Mouse (Mus musculus) left cerebral cortex, postnatal 36 days (tissue): ENCODE data around the gene Lrp1. TPM values are rescaled to one million over a fixed set of nuclear protein-coding genes. Genes with fewer than 3 reads are reported as not detected.

Source experiments
- DNase-seq, 2 experiments: peaks; one replicate each; pipeline ENCODE4 v3.0.0; 2021 to 2022; ENCODE audit warnings: low spot score in 2 of 2, mixed read lengths in 1 of 2
- intact Hi-C: fragments of 180-260 bp; cut with DNase I; formaldehyde crosslinking; loops from one replicate; pipeline ENCODE4 v1.15.1; 2025
- total RNA-seq, 2 experiments: library from RNA; stranded (reverse); gene quantifications; 2 replicates each; pipeline ENCODE4 v1.2.3; 2021

Lrp1 gene
- total RNA-seq, 2 experiments from 2014 or later, result 285 to 320 TPM

DNA sequence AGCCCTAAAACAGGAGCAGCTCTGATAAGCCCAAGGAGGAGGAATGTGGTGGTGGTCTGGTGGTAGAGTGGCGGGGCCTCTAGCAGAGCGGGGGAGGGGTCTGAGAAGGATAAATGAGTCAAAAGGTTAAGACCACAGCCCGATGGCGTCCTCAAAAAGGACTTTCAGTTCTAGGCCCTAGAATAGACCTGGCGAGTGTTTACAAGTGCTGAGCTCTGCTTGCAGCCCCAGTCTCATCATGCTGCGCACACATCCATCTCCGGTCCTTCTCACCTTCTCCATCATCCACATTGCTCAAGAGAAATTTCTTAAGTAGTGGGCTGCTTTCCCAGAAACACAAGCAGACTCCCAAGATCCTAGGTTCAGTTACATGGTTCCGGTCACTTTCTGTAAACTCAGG is 22.3 kb downstream of the Lrp1 start:
- DNase-seq, result no peak
- intact Hi-C loops, result no loop called here

DNA sequence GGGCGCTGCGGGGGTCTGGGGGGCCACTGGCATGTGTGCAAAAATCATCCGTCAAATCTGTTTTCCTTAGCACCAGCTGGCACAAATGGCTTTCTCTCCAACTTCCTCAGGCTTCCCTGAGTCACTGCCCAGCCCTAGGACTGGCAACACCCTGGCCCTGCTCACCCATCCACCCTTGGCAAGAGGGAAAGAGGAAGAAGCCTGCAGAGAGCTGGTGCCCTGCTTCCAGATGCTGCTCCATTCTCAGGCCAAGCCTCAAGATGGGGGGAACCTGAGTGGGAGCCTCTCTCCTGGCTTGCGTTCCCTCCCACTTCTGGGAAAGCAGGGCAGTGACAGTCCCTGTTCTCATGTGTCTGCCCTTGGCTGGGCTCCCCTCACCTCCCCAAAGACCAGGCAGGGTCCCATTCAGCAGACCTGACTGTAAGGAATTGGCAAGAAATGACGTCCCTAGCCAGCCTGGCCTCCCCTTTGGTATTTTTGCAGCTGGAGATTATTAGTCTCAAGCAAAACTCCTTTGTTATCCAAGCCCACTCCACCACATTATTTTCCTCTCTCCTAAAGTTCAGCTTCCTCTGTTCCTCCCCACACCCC is 23.5 kb downstream of the Lrp1 start:
- no peak for DNase-seq
- intact Hi-C loops, result no loop called here

GRCm38 (mm10) chr10:127596321-127596941 is 24.5 kb downstream of the Lrp1 start:
- DNase-seq, result peak in 1 of 2 experiments; percentile 58
- intact Hi-C loops, result no loop called here

DNA sequence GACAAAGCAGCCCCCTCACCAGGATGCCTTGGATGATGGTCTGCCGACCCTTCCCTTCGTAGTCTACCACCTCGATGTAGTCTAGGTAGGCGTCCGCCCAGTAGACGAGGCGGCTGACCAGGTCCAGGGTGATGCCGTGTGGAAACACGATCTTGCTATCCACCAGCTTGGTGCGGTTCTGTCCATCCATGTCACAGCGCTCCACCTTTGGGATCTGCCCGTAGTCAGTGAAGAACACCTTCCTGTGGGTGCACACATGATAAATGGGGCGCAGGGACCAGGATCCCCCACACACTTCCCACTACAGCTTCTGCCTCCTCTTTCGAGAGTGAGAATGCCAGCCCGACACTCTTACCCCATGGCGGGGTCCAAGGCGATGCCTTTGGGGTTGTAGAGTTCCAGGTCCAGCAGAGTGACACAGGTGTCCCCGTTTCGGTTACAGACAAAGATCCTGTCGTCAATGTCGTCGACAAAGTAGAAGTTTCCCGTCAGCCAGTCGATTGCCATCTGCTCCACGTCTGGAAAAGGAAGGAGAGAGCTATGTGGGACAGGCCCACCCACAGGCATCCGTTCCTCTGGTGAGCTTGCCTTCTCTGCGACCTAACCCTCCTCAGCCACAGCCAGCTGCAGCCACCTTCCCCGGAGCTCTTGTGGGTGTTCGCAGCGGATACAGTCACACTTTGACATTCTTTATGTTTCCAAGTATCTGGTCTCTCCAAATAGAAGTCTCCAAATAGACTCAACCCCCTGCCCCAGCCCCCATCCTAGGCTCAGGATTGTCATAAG is 25.8 kb downstream of the Lrp1 start:
- intact Hi-C loops, result no loop called here

GRCm38 (mm10) chr10:127594405-127594804 is 26.5 kb downstream of the Lrp1 start:
- no peak for DNase-seq
- intact Hi-C loops, result no loop called here

More for the DNA sequence above, 25.8 kb downstream of the Lrp1 start:
- DNase-seq, result peak; percentile 56 to 69

DNA sequence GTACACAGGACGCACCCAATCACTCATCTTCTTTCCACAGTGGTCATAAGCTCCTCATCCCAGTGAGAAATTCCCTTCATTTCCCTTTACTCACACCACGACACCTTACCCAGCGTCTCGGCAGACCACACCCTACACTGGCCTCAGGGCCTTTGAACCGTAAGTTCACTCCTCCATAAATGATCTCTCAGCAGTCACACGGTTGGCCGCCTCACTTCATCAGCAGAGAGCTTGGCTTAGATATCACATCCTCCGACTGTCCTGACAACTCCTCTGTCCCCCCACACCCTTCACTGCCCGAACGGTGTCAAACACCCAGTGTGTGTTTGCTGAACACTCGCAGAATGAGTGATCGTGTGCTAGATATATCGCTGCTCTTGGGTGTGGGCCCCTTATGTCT is 28.1 kb downstream of the Lrp1 start:
- intact Hi-C loops, result no loop called here
- DNase-seq, result no peak

- intact Hi-C loops, result no loop called here
- no peak for DNase-seq
Measured at GRCm38 (mm10) chr10:127592423-127592822, 28.5 kb downstream of the Lrp1 start.

DNA sequence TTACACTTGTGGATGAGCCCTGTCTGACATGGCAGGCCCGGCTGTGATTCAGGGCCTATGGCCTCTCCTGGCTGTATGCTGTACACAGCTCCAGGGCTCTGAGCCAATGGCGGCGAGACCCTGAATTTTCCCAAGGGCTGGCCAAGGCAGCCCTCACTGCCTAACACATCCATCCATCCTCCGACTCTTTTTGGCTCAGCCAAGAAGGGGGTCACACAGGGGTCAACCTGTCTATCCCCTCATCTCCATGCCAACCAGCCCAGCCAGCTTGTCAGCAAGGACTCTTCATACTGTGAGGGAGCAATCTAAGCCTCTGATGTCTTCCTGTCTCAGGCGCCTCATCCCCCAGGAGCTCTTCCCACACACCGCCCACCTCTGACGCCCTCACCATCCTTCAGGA is 29.4 kb downstream of the Lrp1 start:
- no peak for DNase-seq
- intact Hi-C loops, result no loop called here

- intact Hi-C loops, result no loop called here
- DNase-seq, result no peak
Measured at GRCm38 (mm10) chr10:127590831-127591451, 30.0 kb downstream of the Lrp1 start.

DNA sequence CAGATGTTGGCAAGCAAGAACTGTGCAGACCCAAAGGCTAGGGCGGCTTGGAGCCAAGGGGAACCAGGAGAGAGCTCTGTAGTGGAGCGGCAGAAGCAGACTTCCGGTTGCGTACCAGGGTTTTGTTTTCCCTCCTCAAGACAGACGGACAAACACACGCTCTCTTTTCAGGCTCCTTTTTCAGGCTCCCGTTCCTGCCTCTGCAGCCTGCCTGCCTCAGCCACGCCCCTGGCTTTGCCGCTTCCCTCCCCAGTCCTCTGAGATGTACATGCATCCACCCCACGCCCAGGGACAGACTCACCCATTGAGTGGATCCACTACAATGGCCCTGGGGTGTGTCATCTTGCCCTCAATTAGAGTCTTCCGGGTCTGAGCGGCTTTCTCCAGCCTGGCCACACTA is 30.7 kb downstream of the Lrp1 start:
- DNase-seq, result no peak
- intact Hi-C loops, result no loop called here

DNA sequence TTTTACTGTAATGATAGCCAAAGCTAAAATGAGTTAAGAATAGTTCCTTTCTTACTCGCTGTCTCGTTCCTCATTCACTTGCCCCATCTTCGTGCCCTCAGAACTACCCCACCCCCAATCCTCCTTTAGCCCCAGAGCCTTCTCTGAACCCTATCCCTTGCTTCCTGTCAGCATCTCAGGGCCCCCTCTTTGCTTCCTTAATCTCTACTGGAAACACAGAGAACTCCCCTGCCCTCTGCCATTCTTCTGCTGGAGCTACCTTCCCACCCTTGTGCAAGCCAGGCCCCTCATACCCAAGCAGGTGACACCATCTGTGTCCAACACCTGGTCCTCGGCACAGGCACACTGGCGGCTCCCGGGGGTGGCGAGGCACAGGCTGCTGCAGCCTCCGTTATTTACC is 33.2 kb downstream of the Lrp1 start:
- intact Hi-C loops, result no loop called here
- no peak for DNase-seq

GRCm38 (mm10) chr10:127586209-127586608 is 34.7 kb downstream of the Lrp1 start:
- no peak for DNase-seq
- intact Hi-C loops, result no loop called here

DNA sequence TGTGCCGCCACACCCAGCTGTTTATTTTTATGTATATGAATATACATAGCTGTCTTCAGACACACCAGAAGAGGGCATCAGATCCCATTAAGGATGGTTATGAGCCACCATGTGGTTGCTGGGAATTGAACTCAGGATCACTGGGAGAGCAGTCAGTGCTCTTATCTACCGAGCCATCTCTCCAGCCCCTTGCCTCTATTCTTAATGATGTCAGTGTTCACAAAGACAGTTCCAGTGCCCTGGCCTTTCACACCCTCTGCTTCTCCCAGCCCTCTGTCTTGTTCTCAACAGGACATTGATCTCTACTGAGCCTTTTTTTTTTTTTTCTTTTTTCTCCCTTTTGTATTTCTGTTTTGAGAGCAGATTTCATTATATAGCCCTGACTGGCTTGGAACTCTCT is 35.4 kb downstream of the Lrp1 start:
- no peak for DNase-seq
- intact Hi-C loops, result no loop called here

DNA sequence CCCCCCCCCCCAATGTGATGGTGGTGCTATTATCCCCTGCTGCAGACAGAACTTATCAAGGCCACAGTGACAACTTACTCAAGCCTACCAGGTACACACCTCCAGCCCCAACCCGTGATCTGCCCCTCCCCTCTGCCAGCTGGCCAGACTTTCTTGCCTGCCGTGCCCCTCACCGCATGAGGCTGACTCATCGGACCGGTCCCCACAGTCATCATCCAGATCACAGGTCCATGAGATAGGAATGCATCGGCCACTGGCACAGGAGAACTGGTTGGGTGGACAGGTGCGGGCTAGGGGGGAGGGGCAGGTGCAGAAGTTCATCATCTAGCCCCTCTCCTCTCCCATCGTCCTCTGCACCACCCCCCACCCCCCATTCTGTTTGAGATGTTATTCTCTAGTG is 37.3 kb downstream of the Lrp1 start:
- intact Hi-C loops, result no loop called here
- no peak for DNase-seq

- DNase-seq, result no peak
- intact Hi-C loops, result no loop called here
Measured at GRCm38 (mm10) chr10:127581291-127581690, 39.7 kb downstream of the Lrp1 start.

DNA sequence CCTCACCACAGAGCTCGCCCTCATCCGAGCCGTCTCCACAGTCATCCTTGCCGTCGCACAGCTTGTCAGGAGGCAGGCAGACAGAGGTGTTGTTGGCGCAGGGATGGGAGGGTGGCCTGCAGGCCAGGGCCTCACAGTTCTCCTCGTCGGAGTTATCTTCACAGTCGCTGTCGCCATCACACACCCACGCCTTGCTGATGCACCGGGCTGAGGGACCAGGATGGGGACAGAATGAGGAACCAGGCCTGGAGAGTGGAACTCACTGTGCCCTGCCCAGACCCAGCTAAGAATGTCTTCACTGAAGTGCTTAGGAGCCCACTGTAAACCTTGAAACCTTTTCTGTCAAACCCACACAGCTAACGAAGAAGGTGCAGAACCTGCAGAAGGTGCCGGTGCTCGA is 43.0 kb downstream of the Lrp1 start:
- intact Hi-C loops, result no loop called here
- no peak for DNase-seq

DNA sequence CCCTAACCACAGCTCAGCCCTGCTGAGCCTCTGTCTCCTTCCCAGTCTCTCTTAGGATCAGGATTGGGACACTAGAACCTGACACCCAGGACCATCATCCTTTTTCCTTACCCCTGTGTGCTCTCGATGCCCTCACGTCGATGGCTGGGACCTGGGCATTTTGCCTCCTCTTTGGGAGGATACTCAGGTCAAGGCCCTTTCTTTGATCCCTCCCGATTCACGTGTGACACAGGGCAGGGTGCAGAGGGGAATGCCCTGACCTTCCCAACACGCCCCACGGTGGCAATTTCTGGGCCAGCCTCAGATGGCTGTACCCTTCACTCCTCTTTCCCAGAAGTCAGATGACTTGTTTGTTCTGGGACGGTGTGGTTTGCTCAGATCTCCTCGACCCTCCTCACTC is 43.8 kb downstream of the Lrp1 start:
- intact Hi-C loops, result no loop called here
- DNase-seq, result no peak

GRCm38 (mm10) chr10:127576381-127576961 is 44.5 kb downstream of the Lrp1 start:
- DNase-seq, result no peak
- intact Hi-C loops, result no loop called here

DNA sequence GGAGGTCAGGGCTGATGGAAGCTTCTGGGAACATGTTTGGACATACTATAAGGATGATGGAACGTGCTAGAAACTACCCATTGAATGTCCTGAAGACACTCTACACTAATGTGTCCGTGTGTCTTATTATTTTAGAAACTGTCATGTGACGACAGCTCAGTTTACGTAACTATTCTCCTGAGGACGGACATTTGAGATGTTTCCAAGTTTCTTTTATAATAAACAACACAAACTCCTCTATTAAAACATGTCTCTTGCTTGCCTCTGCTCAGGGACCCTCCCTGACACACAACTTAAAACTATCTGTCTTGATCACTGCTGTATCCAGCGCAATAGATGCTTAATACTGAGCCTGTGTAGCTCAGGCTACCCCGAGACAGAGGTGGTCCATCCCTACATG is 45.2 kb downstream of the Lrp1 start:
- no peak for DNase-seq
- intact Hi-C loops, result no loop called here

GRCm38 (mm10) chr10:127572281-127572680 is 48.7 kb downstream of the Lrp1 start:
- intact Hi-C loops, result no loop called here

More at GRCm38 (mm10) chr10:127572281-127572680, 48.7 kb downstream of the Lrp1 start:
- DNase-seq, result no peak
